Mouse (Mus musculus) liver, adult 2 months (tissue): Measurements from ENCODE around the gene Serpind1. TPM values are rescaled to one million over a fixed set of nuclear protein-coding genes. Genes with fewer than 3 reads are reported as not detected.

Experiments used
- DNase-seq: peaks from one replicate; pipeline ENCODE4 v3.0.0-alpha.2; 2011; ENCODE audit warnings: low read depth, low spot score; ENCODE audit errors: extremely low read depth
- H3K27ac ChIP-seq: fragments of 200-500 bp; replicated peaks from 2 replicates; pipeline ENCODE4 v1.5.1; 2012; ENCODE audit warnings: low read depth, mild to moderate bottlenecking, control low read depth, inconsistent platforms, low read length; ENCODE audit not compliant: insufficient read depth
- H3K27me3 ChIP-seq: fragments of 200-500 bp; 2 replicates; pipeline ENCODE4 v1.6.1; 2012; ENCODE audit warnings: mild to moderate bottlenecking, moderate library complexity, low read length, inconsistent platforms; ENCODE audit not compliant: control insufficient read depth, insufficient read depth
- H3K36me3 ChIP-seq: fragments of 200-500 bp; 2 replicates; pipeline ENCODE4 v1.6.1; 2012; ENCODE audit warnings: low read length, inconsistent platforms; ENCODE audit not compliant: control insufficient read depth, insufficient read depth
- H3K4me1 ChIP-seq: fragments of 200-500 bp; 2 replicates; pipeline ENCODE4 v1.6.1; 2011; ENCODE audit warnings: low read length; ENCODE audit not compliant: control insufficient read depth, insufficient read depth
- H3K4me3 ChIP-seq: fragments of 200-500 bp; 2 replicates; pipeline ENCODE4 v1.5.1; 2011; ENCODE audit warnings: low read depth, mild to moderate bottlenecking, control low read depth, low read length, moderate library complexity; ENCODE audit not compliant: insufficient read depth
- H3K79me2 ChIP-seq: fragments of 200-500 bp; 2 replicates; pipeline ENCODE4 v1.6.1; 2012; ENCODE audit warnings: inconsistent platforms, mild to moderate bottlenecking, low read length, moderate library complexity; ENCODE audit not compliant: control insufficient read depth, insufficient read depth
- H3K9ac ChIP-seq: fragments of 200-500 bp; 2 replicates; pipeline ENCODE4 v1.6.1; 2012; ENCODE audit warnings: low read depth, mild to moderate bottlenecking, control low read depth, inconsistent platforms, low read length
- CTCF ChIP-seq: fragments of 200-500 bp; IDR thresholded peaks from 2 replicates; pipeline ENCODE4 v1.5.1; 2011; ENCODE audit warnings: low read depth, low read length, control low read depth
- POLR2A ChIP-seq: fragments of 200-500 bp; IDR thresholded peaks from 2 replicates; pipeline ENCODE4 v1.6.1; 2011; ENCODE audit warnings: low read length, control low read depth; ENCODE audit not compliant: insufficient read depth; ENCODE audit errors: extremely low read depth
- WGBS: fragments of 180-500 bp; shearing (Covaris S2); methylation state at CpG from one replicate; pipeline ENCODE4 v1.1.7; 2018; 5-methylcytosine and 5-hydroxymethylcytosine counted together
- polyA plus RNA-seq: library from polyadenylated mRNA; depleted of rRNA; stranded (reverse); fragments of >200 nt; gene quantifications from 2 replicates; pipeline ENCODE4 v1.2.3, GENCODE M21; 2012
- total RNA-seq: library from RNA; depleted of rRNA; stranded (reverse); fragments of >200 nt; gene quantifications from 2 replicates; pipeline ENCODE4 v1.2.3, GENCODE M21; 2014

Serpind1 gene
- total and polyA plus RNA-seq, 2 experiments, result 368 to 636 TPM

DNA sequence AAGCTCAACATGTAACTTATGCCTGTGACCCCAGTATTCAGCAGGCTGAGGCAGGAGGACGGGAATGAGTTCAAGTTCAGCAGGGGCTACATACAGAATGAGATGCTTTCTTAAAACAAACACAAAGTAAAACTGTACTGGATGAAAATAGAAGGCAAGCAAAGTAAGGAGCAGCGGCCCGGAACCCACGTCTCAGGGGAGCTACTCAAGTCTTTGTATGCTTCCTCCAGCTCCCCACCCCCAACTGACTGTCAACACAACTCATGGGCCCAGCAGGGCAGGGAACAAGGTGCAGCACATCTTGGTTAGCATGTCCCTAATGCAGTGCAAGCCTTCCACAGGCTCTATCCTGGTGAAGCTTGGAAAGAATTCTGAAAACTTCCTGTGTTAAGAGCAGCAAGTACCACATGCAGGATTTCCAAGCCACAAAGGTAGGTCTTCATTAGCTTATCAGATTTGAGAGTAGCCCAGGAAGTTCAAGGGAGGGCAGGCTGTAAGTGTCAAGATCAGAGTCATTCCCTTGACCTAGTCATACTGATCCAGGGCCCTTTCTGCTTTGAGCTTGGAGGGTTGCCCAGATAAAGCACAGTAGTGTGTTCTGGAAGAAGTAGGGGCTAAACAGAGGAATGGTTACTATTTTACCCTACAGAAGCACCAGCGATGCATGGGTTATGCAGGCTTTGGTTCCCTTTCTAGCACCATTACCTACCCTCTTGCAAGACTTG is 27.5 kb upstream of the Serpind1 start:
- Histone ChIP-seq H3K4me1 (no peaks in the 10 kb centered on the region), H3K27me3 (no peaks in the 10 kb centered on the region), H3K9ac (no peak overlapping the region), H3K79me2 (no peaks in the 10 kb centered on the region), H3K27ac (no peak overlapping the region), H3K36me3 (peaks cover 19% of the 10 kb centered on the region), H3K4me3 (no peak overlapping the region)
- TF ChIP-seq POLR2A (no peak), CTCF (no peak)
- DNase-seq, result no peak
- WGBS, result 96% methylated on average over 5 of the region's 5 CpGs

DNA sequence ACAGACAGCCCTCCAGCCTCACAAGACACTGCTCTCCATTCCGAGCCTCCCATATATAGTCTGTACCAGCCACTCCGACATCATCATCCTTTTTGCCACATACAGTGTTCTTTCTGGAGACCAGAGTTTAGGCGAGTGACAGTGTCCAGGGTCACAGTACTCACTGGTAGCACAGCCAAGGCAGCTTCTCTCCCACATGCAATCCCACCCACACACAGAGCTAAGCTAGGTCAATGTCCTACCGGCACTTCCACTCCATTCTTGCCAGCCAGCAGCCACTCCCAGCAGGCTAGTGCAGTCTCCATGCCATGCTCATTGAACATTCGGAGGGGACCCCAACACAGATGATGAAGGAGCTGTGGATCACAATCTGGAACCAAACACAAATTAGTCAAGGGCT is 23.7 kb upstream of the Serpind1 start:
- Histone ChIP-seq H3K27ac (no peak overlapping the region), H3K36me3 (peaks cover 20% of the 10 kb centered on the region), H3K27me3 (no peaks in the 10 kb centered on the region), H3K9ac (no peak overlapping the region), H3K79me2 (no peaks in the 10 kb centered on the region), H3K4me3 (no peak overlapping the region), H3K4me1 (no peaks in the 10 kb centered on the region)
- 48% methylated on average over 5 of the region's 5 CpGs for WGBS
- TF ChIP-seq POLR2A, result no peak
- no peak for TF ChIP-seq CTCF
- no peak for DNase-seq

DNA sequence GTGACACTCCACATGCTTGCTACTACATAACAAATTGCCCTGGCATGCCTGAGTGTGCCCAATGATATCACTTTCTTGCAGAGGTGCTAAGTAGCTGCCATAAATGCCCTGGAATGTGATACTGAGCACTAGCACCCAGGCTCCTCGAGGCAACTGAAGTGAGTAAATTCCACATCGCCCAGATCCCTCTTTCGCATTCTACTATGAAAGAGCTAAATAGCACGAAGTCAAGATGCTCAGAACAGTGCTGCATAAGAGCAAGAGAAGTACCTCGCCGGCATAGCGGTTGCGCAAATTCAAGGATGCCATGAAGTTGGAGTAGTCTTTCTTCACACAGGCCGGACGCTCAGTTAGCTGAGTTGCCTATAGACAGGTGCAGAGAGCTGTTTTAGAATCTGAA is 22.1 kb upstream of the Serpind1 start:
- Histone ChIP-seq H3K4me1 (no peaks in the 10 kb centered on the region), H3K4me3 (no peak overlapping the region), H3K79me2 (no peaks in the 10 kb centered on the region), H3K9ac (no peak overlapping the region), H3K36me3 (peaks cover 23% of the 10 kb centered on the region), H3K27ac (no peak overlapping the region), H3K27me3 (no peaks in the 10 kb centered on the region)
- WGBS, result 95% methylated on average over 10 of the region's 10 CpGs
- no peak for DNase-seq
- TF ChIP-seq CTCF (no peak), POLR2A (no peak)

DNA sequence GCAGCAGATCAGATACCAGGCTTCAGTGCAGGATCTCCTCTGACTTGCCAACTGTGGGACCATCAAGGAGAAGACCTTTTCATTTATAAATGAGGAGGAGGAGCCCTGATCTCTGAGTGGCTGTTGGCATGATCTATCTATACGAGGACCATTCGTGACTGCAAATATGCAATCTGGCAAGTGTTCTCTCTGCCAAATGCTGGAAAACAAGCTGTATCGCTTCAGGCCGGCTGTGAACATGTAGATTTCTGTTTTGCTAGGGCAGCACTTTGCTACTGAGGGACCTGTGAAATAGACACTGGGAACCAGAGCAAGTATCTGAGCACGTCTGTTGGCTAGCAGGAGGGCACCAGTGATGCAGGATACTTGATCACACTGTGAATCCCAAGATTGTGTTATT is 18.6 kb upstream of the Serpind1 start:
- Histone ChIP-seq H3K36me3 (peaks cover 27% of the 10 kb centered on the region), H3K4me1 (no peaks in the 10 kb centered on the region), H3K4me3 (no peak overlapping the region), H3K79me2 (no peaks in the 10 kb centered on the region), H3K27ac (no peak overlapping the region), H3K9ac (no peak overlapping the region), H3K27me3 (no peaks in the 10 kb centered on the region)
- DNase-seq, result no peak
- 98% methylated on average over 5 of the region's 5 CpGs for WGBS
- TF ChIP-seq POLR2A (no peak), CTCF (no peak)

GRCm38 (mm10) chr16:17316554-17316953 is 14.6 kb upstream of the Serpind1 start:
- Histone ChIP-seq H3K27ac (no peak overlapping the region), H3K4me1 (no peaks in the 10 kb centered on the region), H3K79me2 (no peaks in the 10 kb centered on the region), H3K36me3 (peaks cover 22% of the 10 kb centered on the region), H3K9ac (no peak overlapping the region), H3K4me3 (no peak overlapping the region), H3K27me3 (no peaks in the 10 kb centered on the region)
- TF ChIP-seq POLR2A (no peak), CTCF (no peak)
- WGBS, result 91% methylated on average over 7 of the region's 7 CpGs
- no peak for DNase-seq

DNA sequence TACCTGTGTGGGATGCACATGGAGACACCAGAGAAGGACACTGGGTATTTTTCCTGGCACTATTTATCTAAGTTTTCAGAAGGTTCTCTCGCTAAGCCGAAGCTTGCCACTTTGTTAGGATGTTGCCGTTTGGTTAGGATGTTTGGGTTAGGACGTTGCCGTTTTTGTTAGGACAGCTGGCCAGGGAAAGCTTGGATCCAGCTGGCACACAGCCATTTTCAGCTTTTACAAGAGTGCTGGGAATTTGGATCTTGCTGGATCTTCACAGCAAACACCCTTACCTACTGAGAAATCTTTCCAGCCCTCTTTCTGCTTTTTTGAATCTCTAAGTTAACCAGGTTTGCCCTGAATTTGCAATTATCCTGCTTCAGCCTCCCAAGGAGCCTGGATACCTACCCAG is 9.7 kb upstream of the Serpind1 start:
- Histone ChIP-seq H3K4me3 (no peak overlapping the region), H3K4me1 (peaks cover 2% of the 10 kb centered on the region; the same call in 1 of the 2 replicates), H3K9ac (no peak overlapping the region), H3K79me2 (no peaks in the 10 kb centered on the region), H3K27me3 (no peaks in the 10 kb centered on the region), H3K36me3 (peaks cover 17% of the 10 kb centered on the region), H3K27ac (no peak overlapping the region)
- peak; percentile 75 for DNase-seq
- 17% methylated on average over 5 of the region's 5 CpGs for WGBS
- TF ChIP-seq POLR2A (no peak), CTCF (no peak)
